Mouse (Mus musculus): Measurements from ENCODE around the gene Sgo2a.

DNA sequence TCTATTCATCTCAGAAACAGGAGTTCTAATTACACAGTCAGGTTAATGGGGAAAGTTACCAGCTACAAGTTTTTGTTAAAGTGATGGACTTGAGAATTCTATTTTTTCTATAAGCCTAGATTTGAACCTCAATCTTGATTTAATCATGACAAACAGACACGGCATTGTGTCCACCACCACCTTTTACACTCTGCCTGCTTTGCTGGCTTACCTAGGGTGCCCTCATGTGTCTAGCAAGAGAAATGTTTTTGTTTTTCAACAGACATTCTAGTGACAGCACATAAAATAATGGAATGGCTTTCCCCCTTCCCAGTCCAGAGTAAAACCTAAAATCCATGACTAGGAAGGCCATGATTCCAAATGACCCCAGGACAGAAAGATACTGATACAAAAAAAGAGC is 46.6 kb upstream of the Sgo2a start:
- TF ChIP-seq CTCF (IDR thresholded peaks at IDR 0.05; ENCODE audit: low read depth, low read length) = peak; percentile 14; the same call in 1 of the 2 replicates
- no peak for TF ChIP-seq POLR2A (IDR thresholded peaks at IDR 0.05; ENCODE audit: extremely low read depth, insufficient read depth, low read length)
